Mouse (Mus musculus) forebrain, embryonic 16.5 days (tissue): ENCODE results near the gene Dcaf11. TPM values are rescaled to one million over a fixed set of nuclear protein-coding genes. Genes with fewer than 3 reads are reported as not detected.

Experiments
- ATAC-seq: fragments of 200-750 bp; cut with Nextera tagmentation; 2 replicates; pipeline ENCODE4 v1.8.0; 2017; ENCODE audit warnings: mild to moderate bottlenecking, moderate library complexity
- H3K27ac ChIP-seq: fragments of 300-500 bp; sonication (generic); 2 replicates; pipeline ENCODE4 v1.5.1; 2014; ENCODE audit warnings: low read length, control low read depth
- H3K27me3 ChIP-seq: fragments of 300-500 bp; sonication (generic); replicated peaks from 2 replicates; pipeline ENCODE4 v1.6.1; 2014; ENCODE audit warnings: low read length; ENCODE audit not compliant: control insufficient read depth, insufficient read depth
- H3K36me3 ChIP-seq: fragments of 300-500 bp; sonication (generic); 2 replicates; pipeline ENCODE4 v1.6.1; 2014; ENCODE audit not compliant: control insufficient read depth, insufficient read depth
- H3K4me1 ChIP-seq: fragments of 300-500 bp; sonication (generic); replicated peaks from 2 replicates; pipeline ENCODE4 v1.6.1; 2014; ENCODE audit warnings: low read length; ENCODE audit not compliant: control insufficient read depth, insufficient read depth
- H3K4me2 ChIP-seq: fragments of 300-500 bp; sonication (generic); 2 replicates; pipeline ENCODE4 v1.6.1; 2014; ENCODE audit warnings: mild to moderate bottlenecking, low read length, control low read depth
- H3K4me3 ChIP-seq: fragments of 300-500 bp; sonication (generic); replicated peaks from 2 replicates; pipeline ENCODE4 v1.5.1; 2014; ENCODE audit warnings: mild to moderate bottlenecking, low read length, control low read depth
- H3K9ac ChIP-seq: fragments of 300-500 bp; sonication (generic); replicated peaks from 2 replicates; pipeline ENCODE4 v1.6.1; 2014; ENCODE audit warnings: low read depth, low read length, control low read depth
- H3K9me3 ChIP-seq: fragments of 300-500 bp; sonication (generic); 2 replicates; pipeline ENCODE4 v1.6.1; 2016; ENCODE audit warnings: low read length; ENCODE audit not compliant: control insufficient read depth
- WGBS: fragments of 180-500 bp; shearing (Covaris S2); extraction: QIAGEN DNeasy Blood & Tissue Kit; methylation state at CpG from one replicate; pipeline ENCODE4 v1.1.7; 2014; 5-methylcytosine and 5-hydroxymethylcytosine counted together
- polyA plus RNA-seq: library from polyadenylated mRNA; unstranded; fragments of >200 nt; fragmentation: Nextera tagmentation; extraction: Ambion mirVana; gene quantifications from 2 replicates; pipeline ENCODE4 v1.2.1, GENCODE M21; 2015

Dcaf11 gene
- polyA plus RNA-seq, 1 experiment from 2014 or later, result 127 TPM

- peaks cover 9% of the 10 kb centered on the region for H3K4me1 ChIP-seq
- no peaks in the 10 kb centered on the region for H3K9me3 ChIP-seq
- WGBS, result 39% methylated on average over 8 of the region's 8 CpGs
- no peaks in the 10 kb centered on the region for H3K36me3 ChIP-seq
- H3K4me3 ChIP-seq, result no peak within 1 kb of the TSS
- no peak within 1 kb of the TSS for H3K4me2 ChIP-seq
- no peak for ATAC-seq
- no peak within 1 kb of the TSS for H3K27ac ChIP-seq
- 0 out of 2 replicates have a peak, but pooled peaks cover 5% of the 10 kb centered on the region for H3K27me3 ChIP-seq
- H3K9ac ChIP-seq, result no peak within 1 kb of the TSS
Observed at GRCm38 (mm10) chr14:55524785-55525184, 35.0 kb upstream of the Dcaf11 start, which contains the start of gene Nrl. Nrl (minus strand) TSS chr14:55524981.

GRCm38 (mm10) chr14:55526674-55527073 lies 33.1 kb upstream of the Dcaf11 start:
- H3K9me3 ChIP-seq, result no peaks in the 10 kb centered on the region
- no peak overlapping the region for H3K9ac ChIP-seq
- H3K27ac ChIP-seq, result no peak overlapping the region
- peaks cover 8% of the 10 kb centered on the region; the same call in 1 of the 2 replicates for H3K27me3 ChIP-seq
- H3K4me3 ChIP-seq, result no peak overlapping the region
- no peaks in the 10 kb centered on the region for H3K4me1 ChIP-seq
- 86% methylated on average over 2 of the region's 2 CpGs for WGBS
- H3K4me2 ChIP-seq, result no peak overlapping the region
- no peak for ATAC-seq
- no peaks in the 10 kb centered on the region for H3K36me3 ChIP-seq

GRCm38 (mm10) chr14:55527940-55528339 lies 31.9 kb upstream of the Dcaf11 start:
- Histone ChIP-seq H3K4me2 (no peak overlapping the region), H3K27ac (no peak overlapping the region), H3K9ac (no peak overlapping the region), H3K9me3 (no peaks in the 10 kb centered on the region), H3K4me3 (no peak overlapping the region), H3K27me3 (peaks cover 8% of the 10 kb centered on the region; the same call in 1 of the 2 replicates), H3K4me1 (no peaks in the 10 kb centered on the region), H3K36me3 (no peaks in the 10 kb centered on the region)
- 23% methylated on average over 3 of the region's 3 CpGs for WGBS
- ATAC-seq, result no peak

GRCm38 (mm10) chr14:55536116-55536745 lies 23.6 kb upstream of the Dcaf11 start:
- Histone ChIP-seq H3K36me3 (no peaks in the 10 kb centered on the region), H3K4me2 (no peak overlapping the region), H3K27me3 (no peaks in the 10 kb centered on the region), H3K9me3 (no peaks in the 10 kb centered on the region), H3K4me3 (no peak overlapping the region), H3K4me1 (peaks cover 10% of the 10 kb centered on the region), H3K27ac (no peak overlapping the region), H3K9ac (no peak overlapping the region)
- no peak for ATAC-seq
- WGBS, result 63% methylated on average over 6 of the region's 6 CpGs

- WGBS, result under 1% methylated on average over 32 of the region's 32 CpGs
- peak within 1 kb of the TSS; percentile 63 for H3K4me3 ChIP-seq
- peak; percentile 80 for ATAC-seq
Observed at GRCm38 (mm10) chr14:55540067-55540786, 19.6 kb upstream of the Dcaf11 start, which contains the start of gene Pck2. Pck2 (plus strand) TSS chr14:55540266.

GRCm38 (mm10) chr14:55540787-55541321 lies 19.0 kb upstream of the Dcaf11 start:
- Histone ChIP-seq H3K27ac (peak overlapping the region; percentile 67), H3K9ac (peak overlapping the region; percentile 76), H3K4me1 (peaks cover 26% of the 10 kb centered on the region), H3K4me2 (peak overlapping the region; percentile 83), H3K36me3 (no peaks in the 10 kb centered on the region), H3K9me3 (no peaks in the 10 kb centered on the region), H3K27me3 (no peaks in the 10 kb centered on the region), H3K4me3 (peak overlapping the region; percentile 63)
- ATAC-seq, result peak; percentile 62
- WGBS, result 5% methylated on average over 10 of the region's 10 CpGs

More at GRCm38 (mm10) chr14:55540067-55540786, 19.6 kb upstream of the Dcaf11 start, which contains the start of gene Pck2:
- H3K4me2 ChIP-seq, result peak within 1 kb of the TSS; percentile 83
- H3K9ac ChIP-seq, result peak within 1 kb of the TSS; percentile 76
- H3K9me3 ChIP-seq, result no peaks in the 10 kb centered on the region
- H3K4me1 ChIP-seq, result peaks cover 26% of the 10 kb centered on the region
- H3K27ac ChIP-seq, result peak within 1 kb of the TSS; percentile 67
- no peaks in the 10 kb centered on the region for H3K27me3 ChIP-seq
- H3K36me3 ChIP-seq, result no peaks in the 10 kb centered on the region

- Histone ChIP-seq H3K4me3 (no peak overlapping the region), H3K9me3 (no peaks in the 10 kb centered on the region), H3K27ac (no peak overlapping the region), H3K36me3 (no peaks in the 10 kb centered on the region), H3K9ac (no peak overlapping the region), H3K4me2 (no peak overlapping the region), H3K27me3 (no peaks in the 10 kb centered on the region), H3K4me1 (peaks cover 26% of the 10 kb centered on the region)
- ATAC-seq, result no peak
- WGBS, result 97% methylated on average over 12 of the region's 12 CpGs
Observed at GRCm38 (mm10) chr14:55542268-55542667, 17.5 kb upstream of the Dcaf11 start.

- 47% methylated on average over 9 of the region's 9 CpGs for WGBS
- H3K27ac ChIP-seq, result no peak overlapping the region
- no peak for ATAC-seq
- peaks cover 26% of the 10 kb centered on the region for H3K4me1 ChIP-seq
- H3K9me3 ChIP-seq, result no peaks in the 10 kb centered on the region
- H3K36me3 ChIP-seq, result peaks cover 2% of the 10 kb centered on the region; the same call in 1 of the 2 replicates
- H3K4me2 ChIP-seq, result no peak overlapping the region
- peak overlapping the region; percentile 23; the same call in 1 of the 2 replicates for H3K9ac ChIP-seq
- no peaks in the 10 kb centered on the region for H3K27me3 ChIP-seq
- no peak overlapping the region for H3K4me3 ChIP-seq
Observed at GRCm38 (mm10) chr14:55544334-55544733, 15.5 kb upstream of the Dcaf11 start.

GRCm38 (mm10) chr14:55550191-55550590 lies 9.6 kb upstream of the Dcaf11 start:
- Histone ChIP-seq H3K4me3 (no peak overlapping the region), H3K27ac (no peak overlapping the region), H3K36me3 (peaks cover 2% of the 10 kb centered on the region; the same call in 1 of the 2 replicates), H3K4me1 (no peaks in the 10 kb centered on the region), H3K4me2 (no peak overlapping the region), H3K9ac (no peak overlapping the region), H3K27me3 (no peaks in the 10 kb centered on the region), H3K9me3 (no peaks in the 10 kb centered on the region)
- 73% methylated on average over 6 of the region's 6 CpGs for WGBS
- ATAC-seq, result no peak
